Mouse (Mus musculus): ENCODE data around the gene Mr1.

DNA sequence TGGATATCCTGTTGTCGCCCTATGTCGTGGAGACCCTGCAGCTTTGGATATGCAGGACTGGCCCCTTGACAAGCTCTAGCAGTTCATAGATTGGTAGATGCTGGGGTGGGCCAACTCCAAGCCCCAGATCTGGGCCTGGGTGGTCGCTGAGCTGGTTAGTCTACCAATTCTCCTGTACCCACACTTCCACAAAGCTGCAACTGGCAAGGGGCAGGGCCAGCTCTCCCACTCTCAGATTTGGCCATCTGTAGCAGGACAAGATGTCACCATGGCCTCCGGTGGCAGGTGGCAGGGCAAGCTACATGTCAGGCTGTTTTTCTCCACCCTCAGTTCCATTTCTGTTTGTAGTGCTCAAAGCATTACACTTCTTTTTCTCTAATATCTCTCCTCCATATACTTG lies 42.0 kb upstream of the Mr1 start:
- TF ChIP-seq CTCF (IDR thresholded peaks at IDR 0.05; ENCODE audit: low read depth, low read length) (no peak), GATA1 (IDR thresholded peaks at IDR 0.05; ENCODE audit: borderline replicate concordance, low read length) (no peak), GATA2 (IDR thresholded peaks at IDR 0.05; ENCODE audit: borderline replicate concordance, low read depth, low read length) (no peak)

All from G1E (cell line).